Mouse (Mus musculus) thymus, postnatal 10 days (tissue): ENCODE data around the gene Gm21797.
"Not testable (repeated sequence)": the region's sequence is repeated elsewhere in the genome, so short reads cannot be mapped to it uniquely, and the experiment has no call there.

Source experiments
- DNase-seq, 2 experiments: peaks; one replicate each; pipeline ENCODE4 v3.0.0; 2021; ENCODE audit warnings: low spot score in 2 of 2

Gm21797 gene

DNA sequence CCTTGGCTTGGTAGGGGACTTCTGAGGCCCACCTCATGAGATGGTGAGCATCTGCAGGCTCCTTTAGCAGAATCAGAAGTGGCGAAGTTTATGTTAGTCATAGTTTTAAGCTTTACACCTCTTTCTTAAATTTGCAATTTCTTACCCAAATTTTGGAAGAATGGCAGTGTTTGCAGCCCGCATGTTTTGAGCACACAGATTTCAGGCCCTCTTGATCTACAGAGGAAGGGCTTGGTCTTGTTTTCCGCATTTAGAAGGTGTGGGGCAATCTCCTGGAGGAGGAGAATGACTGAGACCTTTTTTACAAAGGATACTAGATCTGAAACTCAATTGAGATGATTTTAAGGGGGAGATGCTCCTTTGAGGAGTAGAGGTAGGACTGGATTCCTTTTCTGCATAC is at the start of gene Gm21797:
TSS of gene Gm21797 (minus strand) at position 101 of the 400 bp plus-strand sequence.
- not testable (repeated sequence) for DNase-seq

DNA sequence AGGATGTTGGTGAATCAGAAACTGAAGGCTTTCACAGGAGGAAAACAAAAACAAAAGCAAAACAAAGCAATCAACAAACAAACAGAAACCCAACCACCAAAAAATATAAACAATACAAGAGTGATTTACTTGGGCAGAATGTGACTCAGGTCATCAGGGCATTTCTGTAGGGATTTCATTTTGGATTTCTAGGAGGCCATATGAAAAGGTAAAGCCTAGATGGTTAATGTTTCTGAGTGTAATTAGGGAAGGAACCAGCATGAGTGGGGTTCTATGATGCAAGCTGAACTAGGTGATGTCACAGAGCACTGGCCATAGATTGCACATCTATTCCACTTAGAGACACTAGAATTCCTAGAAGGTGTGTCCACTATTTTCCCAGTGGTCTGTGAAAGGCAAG is 29.0 kb upstream of the Gm21797 start, which contains the start of gene Gm20795:
TSS of gene Gm20795 (plus strand) at position 301 of the 400 bp plus-strand sequence.
- DNase-seq, result not testable (repeated sequence)
